Mouse (Mus musculus): Measurements from ENCODE around the gene Tmub1. TPM values are rescaled to one million over a fixed set of nuclear protein-coding genes. Genes with fewer than 3 reads are reported as not detected.
A peak's percentile ranks its signal among the peaks of the same experiment; 100 is the strongest.

Tmub1 gene
- polyA plus RNA-seq, 1 experiment from 2014 or later: 39.4 TPM

GRCm38 (mm10) chr5:24453283-24453984, 5.8 kb upstream of the Tmub1 start:
- Histone ChIP-seq H3K9me3 (no peaks in the 10 kb centered on the region), H3K27ac (replicated peaks) (peak overlapping the region; percentile 95), H3K4me2 (replicated peaks) (peak overlapping the region; percentile 97), H3K4me3 (peak overlapping the region; percentile 90), H3K36me3 (no peaks in the 10 kb centered on the region; the same call in 1 of the 2 replicates), H3K9ac (replicated peaks) (peak overlapping the region; percentile 90), H3K27me3 (peaks cover 13% of the 10 kb centered on the region; the same call in 1 of the 2 replicates), H3K4me1 (peaks cover 46% of the 10 kb centered on the region)
- WGBS: 2% methylated on average over 5 of the region's 5 CpGs
- ATAC-seq (replicated peaks): peak; percentile 11

GRCm38 (mm10) chr5:24452691-24453233, 5.1 kb upstream of the Tmub1 start:
- H3K27me3 ChIP-seq: peaks cover 14% of the 10 kb centered on the region; the same call in 1 of the 2 replicates
- ATAC-seq (replicated peaks): peak; percentile 4; the same call in 1 of the 2 replicates
- WGBS: 0% methylated on average over 29 of the region's 29 CpGs
- H3K9ac ChIP-seq (replicated peaks): peak overlapping the region; percentile 90
- H3K9me3 ChIP-seq: no peaks in the 10 kb centered on the region
- H3K4me3 ChIP-seq: peak overlapping the region; percentile 90
- H3K27ac ChIP-seq (replicated peaks): peak overlapping the region; percentile 95
- H3K36me3 ChIP-seq: no peaks in the 10 kb centered on the region
- peak overlapping the region; percentile 97 for H3K4me2 ChIP-seq (replicated peaks)
- H3K4me1 ChIP-seq: peaks cover 50% of the 10 kb centered on the region

GRCm38 (mm10) chr5:24452030-24452690, 4.5 kb upstream of the Tmub1 start, which contains the start of gene Agap3:
Agap3 (plus strand) TSS chr5:24452177.
- Histone ChIP-seq H3K4me2 (replicated peaks) (peak within 1 kb of the TSS; percentile 97), H3K27ac (replicated peaks) (peak within 1 kb of the TSS; percentile 95), H3K4me3 (peak within 1 kb of the TSS; percentile 90), H3K4me1 (peaks cover 55% of the 10 kb centered on the region), H3K36me3 (no peaks in the 10 kb centered on the region), H3K27me3 (peaks cover 14% of the 10 kb centered on the region; the same call in 1 of the 2 replicates), H3K9me3 (no peaks in the 10 kb centered on the region), H3K9ac (replicated peaks) (peak within 1 kb of the TSS; percentile 90)
- ATAC-seq (replicated peaks): peak; percentile 68; the same call in 1 of the 2 replicates
- WGBS: 0% methylated on average over 38 of the region's 85 CpGs

GRCm38 (mm10) chr5:24451264-24452029, 3.8 kb upstream of the Tmub1 start:
- Histone ChIP-seq H3K9ac (replicated peaks) (peak overlapping the region; percentile 90), H3K27me3 (peaks cover 14% of the 10 kb centered on the region; the same call in 1 of the 2 replicates), H3K4me2 (replicated peaks) (peak overlapping the region; percentile 97), H3K36me3 (no peaks in the 10 kb centered on the region), H3K27ac (replicated peaks) (peak overlapping the region; percentile 95), H3K4me3 (peak overlapping the region; percentile 90), H3K4me1 (peaks cover 60% of the 10 kb centered on the region), H3K9me3 (no peaks in the 10 kb centered on the region)
- peak; percentile 72 for ATAC-seq (replicated peaks)
- 2% methylated on average over 58 of the region's 66 CpGs for WGBS

GRCm38 (mm10) chr5:24446630-24447029, 1.0 kb downstream of the Tmub1 start:
- ATAC-seq (replicated peaks): no peak
- Histone ChIP-seq H3K9me3 (no peaks in the 10 kb centered on the region), H3K4me3 (peak overlapping the region; percentile 63; the same call in 1 of the 2 replicates), H3K9ac (replicated peaks) (no peak overlapping the region), H3K36me3 (peaks cover 12% of the 10 kb centered on the region), H3K27me3 (peaks cover 14% of the 10 kb centered on the region; the same call in 1 of the 2 replicates), H3K27ac (replicated peaks) (no peak overlapping the region), H3K4me2 (replicated peaks) (no peak overlapping the region; the same call in 1 of the 2 replicates), H3K4me1 (peaks cover 42% of the 10 kb centered on the region)
- WGBS: 91% methylated on average over 7 of the region's 7 CpGs

- Histone ChIP-seq H3K4me2 (replicated peaks) (peak overlapping the region; percentile 96), H3K4me1 (peaks cover 36% of the 10 kb centered on the region), H3K36me3 (peaks cover 21% of the 10 kb centered on the region), H3K4me3 (peak overlapping the region; percentile 96), H3K9me3 (no peaks in the 10 kb centered on the region), H3K9ac (replicated peaks) (peak overlapping the region; percentile 97), H3K27me3 (peaks cover 14% of the 10 kb centered on the region; the same call in 1 of the 2 replicates), H3K27ac (replicated peaks) (peak overlapping the region; percentile 87)
- ATAC-seq (replicated peaks): no peak; the same call in 1 of the 2 replicates
- WGBS: 59% methylated on average over 20 of the region's 20 CpGs
Observed at GRCm38 (mm10) chr5:24445428-24446080, 2.1 kb downstream of the Tmub1 start.

- Histone ChIP-seq H3K27me3 (peaks cover 12% of the 10 kb centered on the region; the same call in 1 of the 2 replicates), H3K4me3 (peak within 1 kb of the TSS; percentile 96), H3K27ac (replicated peaks) (peak within 1 kb of the TSS; percentile 87), H3K9me3 (no peaks in the 10 kb centered on the region), H3K9ac (replicated peaks) (peak within 1 kb of the TSS; percentile 97), H3K4me1 (peaks cover 36% of the 10 kb centered on the region), H3K4me2 (replicated peaks) (peak within 1 kb of the TSS; percentile 96), H3K36me3 (peaks cover 23% of the 10 kb centered on the region)
- ATAC-seq (replicated peaks): peak; percentile 85
- WGBS: under 1% methylated on average over 60 of the region's 60 CpGs
Observed at GRCm38 (mm10) chr5:24444746-24445427, 2.8 kb downstream of the Tmub1 start, which contains the start of gene Fastk. Fastk (minus strand) TSS chr5:24445287.

GRCm38 (mm10) chr5:24443927-24444326, 3.7 kb downstream of the Tmub1 start:
- Histone ChIP-seq H3K4me2 (replicated peaks) (peak overlapping the region; percentile 96), H3K9ac (replicated peaks) (no peak overlapping the region), H3K4me1 (peaks cover 36% of the 10 kb centered on the region), H3K27me3 (peaks cover 6% of the 10 kb centered on the region; the same call in 1 of the 2 replicates), H3K9me3 (no peaks in the 10 kb centered on the region), H3K4me3 (peak overlapping the region; percentile 96), H3K27ac (replicated peaks) (no peak overlapping the region), H3K36me3 (peaks cover 25% of the 10 kb centered on the region)
- WGBS: 80% methylated on average over 12 of the region's 12 CpGs
- ATAC-seq (replicated peaks): no peak

- peaks cover 25% of the 10 kb centered on the region for H3K36me3 ChIP-seq
- no peak overlapping the region for H3K4me3 ChIP-seq
- H3K4me1 ChIP-seq: peaks cover 35% of the 10 kb centered on the region
- H3K27ac ChIP-seq (replicated peaks): no peak overlapping the region
- no peak overlapping the region for H3K9ac ChIP-seq (replicated peaks)
- no peaks in the 10 kb centered on the region for H3K9me3 ChIP-seq
- no peak for ATAC-seq (replicated peaks)
- no peaks in the 10 kb centered on the region for H3K27me3 ChIP-seq
- no peak overlapping the region for H3K4me2 ChIP-seq (replicated peaks)
- 90% methylated on average over 7 of the region's 7 CpGs for WGBS
Observed at GRCm38 (mm10) chr5:24443204-24443603, 4.5 kb downstream of the Tmub1 start.

GRCm38 (mm10) chr5:24442029-24442428, 5.6 kb downstream of the Tmub1 start:
- Histone ChIP-seq H3K27ac (replicated peaks) (no peak overlapping the region), H3K4me3 (no peak overlapping the region), H3K27me3 (no peaks in the 10 kb centered on the region), H3K36me3 (peaks cover 25% of the 10 kb centered on the region), H3K9me3 (no peaks in the 10 kb centered on the region), H3K9ac (replicated peaks) (no peak overlapping the region), H3K4me2 (replicated peaks) (no peak overlapping the region), H3K4me1 (peaks cover 25% of the 10 kb centered on the region)
- ATAC-seq (replicated peaks): no peak
- WGBS: 85% methylated on average over 9 of the region's 9 CpGs

Measured in forebrain, embryonic 15.5 days (tissue).